Mouse (Mus musculus) ES-E14 (cell line): ENCODE measurements around the gene Tspan1.

Source experiments
- CHD2 ChIP-seq: IDR thresholded peaks from 2 replicates; pipeline ENCODE4 v1.6.1; 2014; ENCODE audit warnings: mild to moderate bottlenecking, low read depth, low read length, inconsistent platforms
- HCFC1 ChIP-seq: IDR thresholded peaks from 2 replicates; pipeline ENCODE4 v1.6.1; 2012; ENCODE audit warnings: low read length, inconsistent platforms, borderline replicate concordance; ENCODE audit not compliant: insufficient read depth
- MAFK ChIP-seq: IDR thresholded peaks from 2 replicates; pipeline ENCODE4 v1.6.1; 2014; ENCODE audit warnings: mild to moderate bottlenecking, low read depth, low read length, inconsistent platforms; ENCODE audit not compliant: insufficient read depth
- ZC3H11A ChIP-seq: IDR thresholded peaks from 2 replicates; pipeline ENCODE4 v1.6.1; 2012; ENCODE audit warnings: low read depth, mild to moderate bottlenecking, inconsistent platforms, low read length, borderline replicate concordance
- ZNF384 ChIP-seq: IDR thresholded peaks from 2 replicates; pipeline ENCODE4 v1.6.1; 2012; ENCODE audit warnings: low read depth, low read length, inconsistent platforms

GRCm38 (mm10) chr4:116217046-116217445, 49.6 kb upstream of the Tspan1 start:
- no peak for TF ChIP-seq MAFK
- no peak for TF ChIP-seq ZC3H11A
- TF ChIP-seq HCFC1 = no peak
- no peak for TF ChIP-seq CHD2
- TF ChIP-seq ZNF384 = no peak
